Mouse (Mus musculus) myocyte (in vitro differentiated cells): ENCODE measurements around the gene Rgs6.

ENCODE experiments used
- MAX ChIP-seq: IDR thresholded peaks from one replicate; pipeline ENCODE4 v1.6.1; 2011; ENCODE audit warnings: low read depth, mild to moderate bottlenecking, control low read depth
- POLR2A ChIP-seq: IDR thresholded peaks from one replicate; pipeline ENCODE4 v1.6.1; 2011; ENCODE audit warnings: low read depth, mild to moderate bottlenecking, control low read depth, moderate library complexity; ENCODE audit not compliant: insufficient read length
- SRF ChIP-seq: IDR thresholded peaks from one replicate; pipeline ENCODE4 v1.6.1; 2011; ENCODE audit warnings: low read depth; ENCODE audit not compliant: control insufficient read depth, insufficient read length
- USF1 ChIP-seq: IDR thresholded peaks from one replicate; pipeline ENCODE4 v1.6.1; 2011; ENCODE audit warnings: low read depth, mild to moderate bottlenecking, control low read depth, moderate library complexity

DNA sequence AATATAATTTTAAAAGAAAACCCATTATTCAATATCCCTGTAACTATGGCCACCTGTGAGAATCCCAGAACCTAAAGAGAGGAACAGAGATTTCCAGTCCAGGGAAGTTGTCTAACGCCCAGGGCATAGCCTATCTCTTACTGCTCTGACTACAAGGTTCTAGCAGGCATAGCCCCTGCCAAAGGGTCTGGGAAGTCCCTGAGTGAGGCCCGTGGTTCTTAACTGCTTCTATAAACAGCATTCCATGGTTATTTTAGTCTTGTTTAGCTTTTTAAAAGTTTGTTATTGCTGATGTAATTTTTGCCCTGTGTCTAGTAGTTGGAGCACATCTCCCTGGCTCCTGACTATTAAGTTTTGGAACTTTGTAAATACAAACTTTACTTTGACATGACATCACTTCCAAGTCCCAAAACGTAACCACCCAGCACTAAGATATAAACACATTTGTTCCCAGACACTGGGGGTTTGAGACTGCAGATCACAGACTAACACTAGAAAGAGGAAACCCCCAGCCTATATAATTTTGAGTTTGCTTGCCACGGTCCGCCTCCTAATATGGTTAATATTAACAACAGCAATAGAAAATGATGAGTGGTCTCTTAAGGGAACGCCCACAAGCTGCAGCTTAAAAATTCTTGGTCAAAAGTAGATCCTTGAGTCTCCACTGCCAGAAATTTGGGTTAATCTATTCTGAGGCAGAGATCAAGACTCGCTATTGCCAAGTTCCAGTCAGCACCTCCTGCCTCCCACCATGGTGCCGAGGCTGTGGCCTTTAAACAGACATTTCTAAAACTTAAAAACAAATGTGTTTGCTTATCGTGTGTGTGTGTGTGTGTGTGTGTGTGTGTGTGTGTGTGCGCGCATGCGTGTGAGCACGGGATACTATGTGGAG lies 24.9 kb downstream of the Rgs6 start:
- TF ChIP-seq POLR2A (no peak), MAX (no peak), USF1 (no peak), SRF (no peak)
